Mouse (Mus musculus): ENCODE measurements around the gene Tma7.

Tma7 gene

GRCm38 (mm10) chr9:109101933-109102445 lies 19.6 kb upstream of the Tma7 start:
- peak in 1 of 2 experiments; percentile 16 for DNase-seq

GRCm38 (mm10) chr9:109100307-109100928 lies 18.0 kb upstream of the Tma7 start:
- peak in 1 of 2 experiments; percentile 22 for DNase-seq

GRCm38 (mm10) chr9:109098969-109099368 lies 16.6 kb upstream of the Tma7 start:
- DNase-seq: peak; percentile 79 to 86

DNA sequence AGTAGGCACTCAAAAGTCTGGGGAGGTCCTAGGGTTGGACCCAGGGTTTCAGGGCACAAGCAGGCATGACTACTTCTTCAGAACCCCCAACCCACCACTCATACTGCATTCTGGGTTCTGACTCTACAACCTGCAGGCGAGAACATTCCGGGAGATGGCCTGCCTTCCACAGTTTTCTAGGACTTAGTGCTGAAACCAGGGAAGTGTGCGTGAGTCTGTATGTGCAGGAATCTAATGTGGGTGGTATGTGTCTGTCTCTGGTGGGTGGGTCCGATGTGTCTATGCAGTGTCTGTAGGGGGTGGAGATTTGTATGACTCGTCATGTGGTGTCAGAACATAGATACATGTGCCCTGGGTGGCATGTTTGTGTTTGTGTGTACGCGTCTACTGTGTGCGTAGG lies 16.0 kb upstream of the Tma7 start:
- peak in 1 of 2 experiments; percentile 22 for DNase-seq

DNA sequence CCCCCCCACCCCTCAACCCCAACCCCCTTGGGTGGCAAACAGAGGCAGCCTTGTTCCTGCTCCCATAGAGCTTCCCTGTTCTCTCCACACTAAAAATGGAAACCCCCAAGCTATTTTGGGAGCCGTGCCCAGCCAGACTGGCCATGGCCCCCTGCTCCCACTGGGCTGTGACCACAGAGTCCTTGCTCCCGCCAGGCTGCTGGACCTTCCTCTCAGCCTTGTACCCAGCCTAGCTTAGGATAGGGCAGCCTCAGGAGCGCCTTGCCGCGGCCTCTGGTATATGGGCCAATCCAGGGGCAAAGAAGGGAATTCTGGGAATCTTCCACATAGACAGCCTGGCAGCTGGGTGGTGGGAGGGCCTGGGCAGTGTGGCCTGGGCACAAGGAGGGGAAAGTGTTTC lies 15.4 kb upstream of the Tma7 start:
- DNase-seq: peak in 1 of 2 experiments; percentile 59

DNA sequence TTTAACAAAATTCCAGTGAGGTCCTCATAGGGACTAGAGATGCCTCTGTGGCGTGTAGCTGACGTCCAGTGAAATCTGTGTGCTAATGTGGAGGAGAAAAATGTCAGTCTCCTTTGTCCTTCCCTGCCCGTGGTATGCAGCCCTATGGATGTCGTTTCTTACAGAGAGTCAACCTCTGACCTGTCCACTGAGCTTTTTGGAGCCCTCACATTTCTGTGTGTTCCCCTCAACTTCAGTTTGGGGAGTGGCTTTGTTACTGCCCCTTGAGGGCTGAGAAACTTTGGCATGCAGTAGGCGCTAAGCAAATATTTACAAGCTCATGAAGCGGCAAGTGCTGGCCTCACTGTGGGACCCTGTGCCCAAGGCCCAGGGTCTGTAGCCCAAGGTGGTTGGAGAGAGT lies 14.9 kb upstream of the Tma7 start:
- peak; percentile 41 to 50 for DNase-seq

- DNase-seq: peak in 1 of 2 experiments; percentile 43
These were observed 14.5 kb upstream of the Tma7 start for GRCm38 (mm10) chr9:109096856-109097255.

- DNase-seq: peak; percentile 32
These were observed 13.9 kb upstream of the Tma7 start for GRCm38 (mm10) chr9:109096251-109096661.

DNA sequence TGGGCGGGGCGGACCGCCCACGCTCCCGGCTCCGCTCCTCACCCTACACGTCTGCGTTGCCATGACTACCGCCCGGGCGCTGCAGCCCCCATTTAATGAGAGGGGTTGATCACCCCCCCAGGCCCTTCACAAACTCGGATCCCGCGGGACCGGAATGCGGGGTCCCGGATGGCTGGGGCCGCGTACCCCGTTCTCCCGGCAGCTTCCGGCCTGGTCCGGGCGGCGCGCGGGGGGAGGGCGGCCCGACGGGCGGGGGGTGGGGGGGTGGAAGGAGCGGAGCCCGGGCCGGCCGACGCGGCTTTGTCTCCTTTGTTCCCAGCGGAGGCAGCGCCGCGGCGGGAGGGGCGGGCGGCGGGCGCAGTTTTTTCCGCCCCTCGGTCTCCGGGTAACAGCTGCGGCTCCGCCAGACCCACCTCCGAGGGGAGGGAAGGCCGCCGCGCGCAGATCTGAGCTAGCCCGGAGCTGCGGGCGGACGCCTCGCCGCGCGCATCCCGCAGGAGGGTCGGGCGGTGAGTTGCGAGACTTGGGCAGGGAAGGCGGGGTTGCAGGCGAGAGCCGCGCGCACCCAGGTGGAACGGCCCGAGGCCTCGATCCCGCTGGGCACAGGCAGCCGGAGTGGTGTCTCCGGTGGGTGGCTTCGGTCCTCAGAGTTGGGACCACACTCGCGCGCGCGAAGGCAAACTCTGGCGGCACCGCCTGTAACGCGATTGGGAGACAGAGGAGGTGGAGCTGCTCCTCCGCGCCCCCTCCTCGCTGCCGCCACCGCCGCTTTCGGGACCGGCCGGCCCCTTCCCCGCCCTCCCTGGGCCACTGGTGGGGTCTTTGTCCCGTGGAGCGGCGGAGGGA lies 13.0 kb upstream of the Tma7 start, which contains the start of gene Plxnb1:
Gene Plxnb1, plus strand, starts transcription at position 253 of the 846 bp plus-strand sequence.
- DNase-seq: peak; percentile 79 to 88

DNA sequence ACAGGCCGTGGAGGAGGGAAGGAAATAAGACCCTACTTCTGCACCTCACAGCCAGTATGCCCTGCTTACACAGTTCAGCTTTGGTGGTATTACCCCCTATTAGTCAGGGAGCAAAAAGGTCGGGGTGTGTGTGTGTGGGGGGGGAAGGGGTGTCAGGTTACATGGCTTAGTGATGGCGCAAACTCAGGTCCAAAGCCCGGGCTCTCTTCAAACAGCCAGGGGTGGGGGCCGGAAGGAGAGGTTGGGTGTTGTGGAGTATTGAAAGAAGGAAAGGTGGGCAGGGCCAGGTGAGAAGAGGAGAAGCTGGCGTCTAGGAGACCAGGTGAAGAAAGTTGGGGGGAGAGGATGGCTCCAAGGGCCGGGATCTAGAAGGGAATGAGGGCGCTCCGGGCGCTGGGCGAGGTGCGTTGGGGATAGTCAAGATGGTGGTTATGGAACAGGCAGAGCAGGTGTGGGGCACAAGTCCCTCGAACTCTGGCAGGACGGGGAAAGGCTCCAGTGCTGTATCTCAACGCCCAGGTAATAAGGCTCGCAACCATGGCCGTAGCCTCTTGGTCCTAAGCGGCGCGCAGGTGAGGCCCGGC lies 12.3 kb upstream of the Tma7 start:
- peak; percentile 66 to 79 for DNase-seq

DNA sequence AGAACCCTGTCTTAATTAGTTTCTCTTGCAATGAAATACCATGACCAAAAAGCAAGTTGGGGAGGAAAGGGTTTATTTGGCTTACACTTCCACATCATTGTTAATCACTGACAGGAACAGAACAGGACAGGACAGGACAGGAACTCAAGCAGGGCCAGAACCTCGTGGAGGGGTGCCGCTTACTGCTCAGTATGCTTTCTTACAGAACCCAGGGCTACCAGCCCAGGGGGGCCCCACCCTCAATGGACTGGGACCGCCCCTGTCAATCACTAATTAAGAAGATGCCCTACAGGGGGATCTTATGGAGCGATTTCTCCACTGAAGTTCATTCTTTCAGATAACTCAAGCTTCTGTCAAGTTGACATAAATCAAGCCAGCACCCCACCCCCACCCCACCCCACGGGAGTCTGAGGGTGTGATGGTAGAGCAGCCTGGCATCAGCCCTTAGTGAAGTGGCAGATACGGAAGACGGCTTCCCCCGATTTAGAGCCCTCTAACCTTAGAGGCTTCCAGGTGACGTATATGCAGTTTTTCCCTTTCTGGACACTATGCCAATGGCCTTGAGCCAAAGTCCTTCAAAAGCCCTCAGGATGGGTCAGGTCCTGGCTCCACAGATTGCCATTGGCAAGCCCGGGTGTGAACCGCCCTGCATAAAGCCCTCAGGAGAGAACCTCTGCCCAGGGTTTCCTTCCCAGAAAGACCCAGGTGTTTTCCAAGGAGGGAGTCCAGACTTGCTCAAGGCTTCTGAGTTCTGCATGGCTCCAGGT lies 11.6 kb upstream of the Tma7 start:
- peak; percentile 75 to 79 for DNase-seq

GRCm38 (mm10) chr9:109092799-109093198 lies 10.4 kb upstream of the Tma7 start:
- no peak for DNase-seq

DNA sequence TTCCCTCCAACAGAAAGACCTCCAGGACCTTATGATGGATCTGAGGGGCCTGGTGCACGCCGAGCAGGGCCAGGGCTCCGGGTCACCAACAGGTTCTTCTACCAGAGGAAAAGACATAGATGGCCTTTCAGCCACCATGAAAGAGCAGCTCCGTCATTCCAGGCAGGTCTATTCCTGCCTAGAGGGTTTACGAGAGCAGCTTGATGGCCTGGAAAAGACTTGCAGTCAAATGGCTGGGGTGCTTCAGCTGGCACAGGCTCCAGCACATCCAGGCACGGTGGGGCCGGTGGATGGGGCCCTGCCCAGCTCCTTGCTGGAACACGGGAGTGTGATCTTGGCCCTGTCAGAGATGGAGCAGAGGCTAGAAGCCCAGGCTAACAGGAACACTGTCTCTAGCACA lies 9.4 kb upstream of the Tma7 start:
- DNase-seq: peak in 1 of 2 experiments; percentile 21

DNA sequence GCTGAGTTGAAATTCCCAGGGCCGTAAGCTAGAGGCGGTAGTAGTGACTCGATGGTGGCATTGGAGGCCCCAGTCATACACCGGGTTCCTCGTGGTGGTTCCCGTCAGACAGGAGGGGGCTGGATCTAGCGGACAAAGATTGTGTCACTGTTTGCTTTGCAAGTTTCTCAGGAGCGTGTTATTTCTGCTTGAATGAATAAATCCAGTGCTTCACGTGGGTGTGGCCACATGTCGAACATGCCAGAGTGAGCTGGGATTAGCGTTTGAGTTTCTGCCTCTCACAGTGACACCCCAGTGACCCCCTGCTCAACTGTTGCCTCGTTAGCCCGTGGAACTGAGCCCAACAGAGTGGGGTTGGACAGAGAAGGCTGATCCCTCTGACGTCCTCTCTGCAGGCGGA lies 8.1 kb upstream of the Tma7 start:
- DNase-seq: peak; percentile 51 to 59

DNA sequence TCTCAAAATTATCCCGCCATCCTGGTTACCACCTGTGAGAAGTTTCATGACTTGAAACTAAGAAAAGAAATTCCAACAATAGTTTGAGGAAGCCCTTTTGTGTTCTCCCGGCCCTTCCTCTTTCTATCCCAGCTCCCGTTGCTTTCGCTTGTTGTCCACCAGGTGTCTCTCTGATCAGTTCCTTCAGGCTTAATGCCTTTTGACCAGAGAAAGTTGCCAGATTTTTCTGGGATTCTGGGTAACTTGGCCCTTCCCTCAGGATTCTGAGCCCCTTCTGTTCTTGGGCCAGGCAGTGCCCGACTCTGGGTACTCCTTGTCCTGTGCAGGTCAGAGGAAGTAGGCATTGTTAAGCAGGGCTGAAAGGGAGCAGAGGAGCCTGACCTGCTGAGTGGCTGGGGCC lies 5.6 kb upstream of the Tma7 start:
- DNase-seq: peak in 1 of 2 experiments; percentile 66

DNA sequence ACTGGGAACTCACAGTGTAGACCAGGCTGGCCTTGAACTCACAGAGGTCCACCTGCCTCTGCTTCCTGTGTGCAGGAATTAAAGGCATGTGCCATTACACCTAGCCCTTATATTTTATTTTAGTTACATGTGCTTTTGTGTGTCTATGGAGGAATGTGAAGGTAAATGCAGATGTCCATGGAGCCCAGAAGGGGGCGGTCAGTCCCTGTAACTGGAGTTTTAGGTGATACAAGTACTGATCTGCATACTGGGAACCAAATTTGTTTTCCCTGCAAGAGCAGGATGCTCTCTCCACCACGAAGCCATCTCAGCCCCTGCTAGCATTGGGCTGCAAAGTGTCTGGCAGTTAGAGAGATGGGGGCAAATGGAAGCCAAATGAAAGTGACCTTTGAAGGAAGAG lies 2.5 kb upstream of the Tma7 start:
- no peak for DNase-seq

DNA sequence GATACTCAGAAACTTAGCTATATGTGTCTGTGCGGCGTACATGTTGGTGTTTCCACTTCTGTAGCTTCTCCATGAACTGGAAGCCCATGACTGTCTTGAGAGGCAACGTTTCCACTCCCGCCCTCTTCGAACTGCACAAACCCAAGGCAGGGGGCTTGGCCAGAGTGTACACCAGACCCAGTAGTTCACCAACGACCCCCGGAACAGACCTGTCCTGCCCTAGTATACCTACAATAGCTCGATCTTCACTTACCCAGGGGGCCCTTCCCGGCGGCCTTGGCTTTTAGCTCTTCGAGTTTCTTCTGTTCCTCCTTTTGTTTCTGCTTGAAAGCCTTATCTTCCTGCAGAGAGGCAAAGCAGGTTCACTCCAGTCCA lies 651 bp downstream of the Tma7 start:
- no peak for DNase-seq

DNA sequence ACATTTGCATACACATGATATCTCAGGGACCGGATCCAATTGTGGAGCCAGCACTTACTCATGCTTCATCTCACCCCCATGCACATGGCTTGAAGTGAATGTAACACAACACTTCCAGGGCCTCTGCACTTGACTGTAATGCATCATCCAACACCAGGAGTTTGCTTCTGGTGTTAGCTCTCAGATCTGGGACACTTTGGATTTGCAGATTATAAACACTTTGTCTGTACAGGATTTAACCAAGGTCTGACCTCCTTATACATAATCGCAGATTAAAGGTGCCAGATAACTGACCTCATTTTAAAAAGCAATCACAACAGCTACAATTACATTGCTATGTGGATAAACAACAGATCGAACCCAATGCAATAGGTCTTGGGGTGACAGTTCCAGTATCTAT lies 1.9 kb downstream of the Tma7 start:
- DNase-seq: no peak

DNA sequence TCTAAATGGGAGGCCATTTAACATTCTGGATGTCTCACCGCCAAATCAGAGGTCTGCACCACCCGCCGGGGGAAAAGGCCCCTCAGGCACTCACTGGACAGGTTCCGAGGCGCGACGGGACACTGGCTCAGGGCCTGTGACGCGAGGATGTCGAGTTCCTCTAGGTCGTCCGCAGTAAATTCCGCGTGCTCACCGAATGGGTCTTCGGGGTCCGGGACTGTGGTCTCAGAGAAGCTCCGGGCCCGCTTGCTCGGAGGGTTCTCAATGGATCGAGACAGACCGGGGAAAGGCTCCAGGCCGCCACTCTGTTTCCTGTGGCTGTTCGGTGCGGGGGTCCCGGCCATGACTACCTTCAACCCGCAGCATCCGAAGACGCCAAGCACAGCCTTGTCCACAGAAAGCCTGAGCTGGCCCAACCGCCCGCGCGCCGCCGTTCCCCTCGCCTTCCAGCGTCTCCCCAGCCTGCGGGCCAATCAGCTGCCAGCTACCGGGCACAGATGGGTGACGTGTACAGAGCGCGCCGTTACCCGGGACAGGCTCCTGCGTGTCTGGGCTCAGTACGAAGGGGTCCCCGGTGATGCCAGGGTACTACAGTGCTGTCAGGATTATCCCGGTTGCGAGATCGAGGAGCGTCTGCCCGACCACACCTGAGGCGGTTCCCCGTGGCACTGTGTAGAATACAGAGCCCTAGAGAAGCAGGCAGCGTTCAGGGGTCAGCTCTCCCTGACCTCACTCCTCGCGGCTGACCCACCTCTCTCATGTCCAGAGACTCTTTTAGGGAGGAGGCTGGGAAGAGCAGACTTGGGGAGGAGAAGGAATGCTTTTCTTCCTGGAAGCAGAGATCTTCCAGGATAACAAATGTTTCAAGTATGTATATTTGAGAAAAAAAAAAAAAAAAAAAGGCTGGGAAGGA lies 8.5 kb downstream of the Tma7 start, which contains the start of gene Atrip:
Gene Atrip, minus strand, starts transcription at position 464 of the 913 bp plus-strand sequence.
- peak; percentile 92 to 93 for DNase-seq

DNA sequence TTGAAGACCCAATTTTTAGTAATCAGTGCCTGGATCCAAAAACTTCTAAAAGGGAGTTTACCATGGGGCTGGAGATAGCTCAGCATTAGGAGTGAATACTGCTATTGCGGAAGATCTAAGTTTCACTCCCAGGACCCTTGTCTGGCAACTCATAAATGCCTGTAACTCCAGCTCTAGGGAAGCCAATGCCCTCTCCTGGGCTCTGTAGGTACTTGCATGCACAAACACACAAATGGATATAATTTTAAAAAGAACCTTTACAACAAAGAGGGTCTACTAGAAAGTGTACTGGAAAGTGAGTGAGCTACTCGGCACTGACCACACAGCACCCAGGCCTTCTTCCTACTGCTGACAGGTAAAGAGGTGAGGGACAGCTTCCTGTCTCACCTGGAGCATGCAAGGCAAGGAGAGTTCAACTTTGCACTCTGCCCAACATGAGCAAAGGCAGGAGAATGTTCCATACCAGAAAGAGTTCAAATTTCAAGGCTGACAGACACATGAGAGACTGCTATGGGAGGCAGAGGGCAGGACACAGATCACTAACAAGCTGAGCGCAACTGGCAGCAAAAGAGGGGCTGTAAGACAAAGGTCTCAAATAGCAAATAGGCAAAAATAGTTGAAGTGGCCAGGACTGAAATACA lies 14.2 kb downstream of the Tma7 start:
- DNase-seq: no peak

DNA sequence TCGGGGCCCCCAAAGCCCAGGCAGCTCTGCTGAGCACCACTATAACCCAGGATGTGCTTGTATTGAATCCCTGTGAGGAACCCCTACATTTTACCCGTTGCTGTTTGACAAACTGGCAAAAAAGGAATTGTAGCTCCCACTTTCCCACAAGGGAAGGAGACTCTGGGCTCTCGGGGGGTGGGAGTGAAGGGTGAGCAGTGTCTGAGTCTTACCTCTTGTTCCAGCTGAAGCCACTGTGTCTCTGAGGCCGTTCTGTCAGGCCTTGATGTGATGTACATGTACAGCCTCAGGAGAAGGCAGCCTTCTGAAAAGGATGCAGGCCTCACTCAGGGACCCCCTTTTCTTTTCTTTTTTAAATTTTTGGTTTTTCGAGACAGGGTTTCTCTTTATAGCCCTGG lies 21.5 kb downstream of the Tma7 start:
- DNase-seq: no peak
